Mouse (Mus musculus): ENCODE results near the gene Gm45208. TPM values are rescaled to one million over a fixed set of nuclear protein-coding genes. Genes with fewer than 3 reads are reported as not detected.
A peak's percentile ranks its signal among the peaks of the same experiment; 100 is the strongest.

Gene Gm45208
- total RNA-seq, 1 experiment from 2014 or later: not detected

DNA sequence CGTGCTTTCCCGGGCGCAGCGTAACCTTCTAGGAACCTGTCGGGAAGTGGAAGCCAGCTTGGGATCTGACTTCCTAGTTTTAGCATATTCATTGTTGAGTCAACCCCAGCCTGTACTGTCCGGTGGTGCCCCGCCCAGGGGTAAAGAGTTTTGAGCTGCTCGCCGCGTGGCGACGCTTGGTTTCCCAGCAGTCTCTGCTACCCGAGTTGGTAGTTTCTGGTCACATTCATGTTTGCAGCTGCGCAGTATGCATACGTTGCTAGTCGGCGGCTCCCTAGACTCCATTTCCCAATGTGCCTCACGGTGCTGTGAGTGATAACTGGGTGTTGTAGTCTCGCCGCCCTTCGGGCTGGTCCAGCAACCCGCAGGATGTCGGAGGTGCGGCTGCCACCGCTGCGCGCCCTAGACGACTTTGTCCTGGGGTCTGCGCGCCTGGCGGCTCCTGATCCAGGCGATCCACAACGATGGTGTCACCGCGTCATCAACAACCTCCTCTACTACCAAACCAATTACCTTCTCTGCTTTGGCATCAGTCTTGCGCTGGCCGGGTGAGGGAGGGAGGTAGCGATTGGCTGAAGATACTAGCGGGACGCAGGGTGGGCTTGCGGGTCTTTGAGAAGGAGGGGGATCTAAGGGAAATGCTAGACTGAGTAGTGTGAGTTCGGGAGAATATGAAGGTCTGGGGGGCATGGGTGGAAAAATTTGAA lies 6.3 kb downstream of the Gm45208 start, which contains the start of gene Praf2:
Praf2 (plus strand) TSS at position 225 of the 707 bp plus-strand sequence.
- DNase-seq: peak; percentile 71

DNA sequence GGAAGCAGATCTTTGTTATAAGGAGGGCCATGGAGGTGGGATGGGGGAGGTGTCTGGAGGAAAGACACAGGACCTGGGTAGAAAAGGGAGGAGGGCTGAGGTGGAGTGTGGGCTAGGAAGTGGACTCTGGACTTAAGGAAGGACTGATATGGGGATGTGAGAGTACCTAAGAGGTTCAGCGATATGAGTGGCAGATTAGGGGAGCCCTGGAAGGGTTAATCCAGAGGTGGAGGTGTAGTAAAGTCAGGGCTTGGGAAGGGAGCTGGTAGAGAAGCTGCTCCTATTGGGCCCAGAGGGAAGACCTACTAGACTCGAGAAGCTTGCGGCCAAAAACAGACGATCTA lies 6.8 kb downstream of the Gm45208 start:
- DNase-seq: no peak

DNA sequence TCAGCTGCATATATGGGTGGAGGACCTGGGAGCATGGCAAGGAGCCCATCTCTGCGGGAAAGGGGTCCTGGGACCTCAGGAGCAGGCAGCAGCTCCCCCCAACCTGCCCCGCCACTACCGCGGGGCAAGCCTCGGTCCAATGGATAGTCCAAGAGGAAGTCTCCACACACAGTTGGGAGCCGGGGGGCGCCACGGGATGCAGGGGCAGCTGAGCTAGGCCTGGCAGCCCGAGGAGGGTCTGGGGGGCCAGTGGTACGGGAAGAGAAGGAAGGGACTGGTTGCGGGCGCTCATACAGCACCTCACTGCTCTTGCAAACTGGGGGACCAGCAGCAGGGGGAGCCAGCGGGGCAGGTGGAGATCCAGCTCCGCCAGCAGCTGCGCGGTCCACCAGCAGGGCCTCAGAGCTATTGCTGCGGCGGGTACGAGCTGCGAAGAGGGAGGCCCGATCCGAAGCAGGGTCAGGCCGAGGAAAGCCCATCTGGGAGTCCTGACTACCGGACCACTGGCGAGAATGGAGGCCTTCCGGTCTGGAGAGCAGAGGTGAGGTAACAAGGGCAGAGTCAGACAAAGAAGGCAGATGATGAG lies 11.6 kb downstream of the Gm45208 start:
- peak; percentile 71 for DNase-seq

DNA sequence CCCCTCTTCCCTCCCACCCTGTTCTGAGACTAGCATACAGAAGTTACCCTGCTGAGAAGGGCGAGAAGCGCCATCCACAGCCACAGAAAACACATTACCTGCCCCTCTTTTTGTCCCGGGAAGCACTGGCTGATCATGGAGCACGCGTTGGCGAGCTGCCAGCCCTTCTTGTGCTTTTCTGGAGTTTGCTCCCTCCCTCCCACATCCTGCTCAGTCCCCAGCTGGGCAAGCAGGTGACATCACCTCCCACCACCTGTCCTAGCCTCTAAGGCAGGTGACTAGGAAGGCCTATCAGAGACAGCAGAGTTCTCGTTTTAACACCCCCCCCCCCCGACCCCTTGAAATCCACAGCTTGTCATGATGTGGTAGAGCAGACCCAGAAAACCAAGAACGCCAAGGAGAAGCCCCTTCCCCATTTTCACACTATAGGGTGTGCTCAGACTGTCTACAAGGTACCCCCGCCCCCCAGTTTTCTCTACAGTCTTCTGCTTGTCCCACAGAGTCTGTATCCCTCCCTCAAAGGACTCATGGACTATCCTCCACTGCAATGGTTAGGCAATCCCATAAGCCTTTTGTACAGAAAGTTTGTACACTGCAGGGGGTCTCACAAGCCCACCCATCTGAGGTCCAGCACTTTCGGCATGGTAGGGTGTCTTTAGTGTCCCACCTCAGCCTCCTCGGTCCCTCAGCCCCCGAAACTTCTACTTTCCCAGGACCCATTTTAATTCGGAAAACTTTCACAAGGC lies 17.5 kb downstream of the Gm45208 start:
- DNase-seq: no peak

DNA sequence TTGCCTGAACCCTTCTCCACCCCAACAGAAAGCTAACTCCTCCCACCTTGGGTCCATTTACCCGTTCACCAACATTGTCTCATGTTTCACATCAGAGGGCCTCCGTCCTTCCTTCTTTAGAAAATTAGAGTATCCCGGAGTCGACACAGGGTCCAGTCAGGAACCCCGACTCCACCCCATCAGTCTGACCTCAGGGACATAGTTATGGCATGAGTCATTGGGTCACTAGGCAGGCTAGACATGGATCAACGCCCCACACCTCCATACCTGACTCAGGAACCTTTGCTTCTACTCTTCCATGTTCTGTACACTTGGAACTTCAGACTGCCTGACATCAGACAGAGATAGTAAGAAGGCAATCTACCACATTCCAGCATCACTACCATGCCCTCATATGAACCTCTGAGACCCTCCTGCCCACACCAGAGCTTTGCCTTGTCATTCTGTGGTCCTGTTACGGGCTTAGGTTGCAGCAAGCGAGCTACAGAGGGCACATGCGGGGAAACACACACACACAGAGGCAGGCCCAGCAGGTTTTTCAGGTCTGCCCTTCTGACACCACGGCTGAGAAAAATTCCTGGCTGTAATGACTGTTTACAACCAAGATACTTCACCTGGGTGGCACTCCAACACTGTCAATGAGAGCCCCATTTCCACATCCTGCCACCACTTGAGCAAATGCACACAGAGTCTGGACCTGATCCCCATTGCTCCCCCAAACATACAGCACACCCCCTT lies 18.2 kb downstream of the Gm45208 start:
- DNase-seq: no peak

DNA sequence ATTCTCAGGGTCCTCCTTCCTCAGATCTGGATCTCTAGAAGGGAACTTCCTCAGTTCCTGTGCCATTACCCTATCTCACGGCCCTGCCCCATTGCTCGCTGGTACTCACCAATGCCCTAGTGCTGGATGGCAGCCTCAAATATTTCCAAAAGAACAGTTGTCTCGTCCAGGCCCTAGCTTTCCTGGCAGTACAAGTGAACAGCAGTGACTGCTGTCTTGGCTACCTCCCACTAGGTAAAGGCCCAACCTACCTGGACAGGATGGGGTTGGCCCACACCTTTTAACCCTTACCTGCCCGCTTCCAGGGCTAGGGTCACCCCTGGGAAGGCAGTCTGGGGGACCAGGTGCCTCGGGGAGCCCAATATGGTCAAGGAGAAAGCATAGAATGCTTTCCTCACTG lies 19.1 kb downstream of the Gm45208 start:
- DNase-seq: no peak

DNA sequence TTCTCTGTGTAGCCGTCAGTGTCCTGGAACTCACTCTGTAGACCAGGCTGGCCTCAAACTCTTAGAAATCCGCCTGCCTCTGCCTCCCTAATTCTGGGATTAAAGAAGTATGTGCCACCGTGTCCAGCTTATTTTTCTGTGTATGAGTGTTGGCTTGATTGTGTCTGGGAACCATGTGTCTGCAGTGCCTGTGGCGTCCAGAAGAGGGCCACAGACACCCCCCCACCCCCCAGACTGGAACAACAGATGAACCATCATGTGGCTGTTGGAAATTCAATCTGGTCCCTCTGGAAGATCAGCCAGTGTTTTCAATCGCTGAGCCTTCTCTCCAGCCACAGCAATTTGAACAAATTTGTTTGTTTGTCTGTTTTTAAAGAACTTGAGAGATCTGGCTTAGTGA lies 21.4 kb downstream of the Gm45208 start:
- DNase-seq: no peak

DNA sequence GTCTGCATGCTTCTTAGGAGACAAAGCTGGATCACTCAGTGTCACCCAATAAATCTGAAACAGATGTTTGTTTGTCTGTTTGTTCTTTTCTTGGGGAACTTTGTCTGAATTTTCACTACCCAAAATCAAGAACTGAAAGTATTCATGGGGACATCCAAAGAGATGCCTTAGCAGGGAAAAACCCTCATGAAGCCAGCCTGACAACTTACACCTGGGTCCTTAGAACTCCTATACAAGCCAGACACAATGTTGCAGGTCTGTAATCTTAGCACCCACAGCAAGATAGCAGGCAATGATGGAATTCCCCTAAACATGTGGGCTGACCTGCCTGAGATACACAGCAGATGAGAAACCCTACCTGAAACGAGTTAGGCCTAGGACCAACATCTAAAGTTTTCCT lies 22.9 kb downstream of the Gm45208 start:
- no peak for DNase-seq

DNA sequence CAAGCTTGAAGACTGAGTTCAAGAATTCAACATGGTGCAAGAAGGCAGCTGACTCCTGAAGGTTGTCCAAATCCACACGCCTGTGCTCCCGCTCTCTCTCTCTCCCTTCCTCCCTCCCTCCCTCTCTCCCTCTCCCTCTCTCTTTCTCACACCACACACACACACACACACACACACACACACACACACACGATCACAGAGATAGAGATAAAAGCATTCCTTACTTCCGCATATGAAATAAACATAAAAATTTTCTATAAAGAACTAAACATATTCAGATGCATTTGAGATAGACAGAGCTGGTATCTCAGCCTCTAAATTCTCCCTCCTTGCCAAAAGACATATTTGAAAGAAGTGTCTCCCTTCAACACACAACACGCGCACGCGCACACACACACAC lies 23.4 kb downstream of the Gm45208 start:
- no peak for DNase-seq

DNA sequence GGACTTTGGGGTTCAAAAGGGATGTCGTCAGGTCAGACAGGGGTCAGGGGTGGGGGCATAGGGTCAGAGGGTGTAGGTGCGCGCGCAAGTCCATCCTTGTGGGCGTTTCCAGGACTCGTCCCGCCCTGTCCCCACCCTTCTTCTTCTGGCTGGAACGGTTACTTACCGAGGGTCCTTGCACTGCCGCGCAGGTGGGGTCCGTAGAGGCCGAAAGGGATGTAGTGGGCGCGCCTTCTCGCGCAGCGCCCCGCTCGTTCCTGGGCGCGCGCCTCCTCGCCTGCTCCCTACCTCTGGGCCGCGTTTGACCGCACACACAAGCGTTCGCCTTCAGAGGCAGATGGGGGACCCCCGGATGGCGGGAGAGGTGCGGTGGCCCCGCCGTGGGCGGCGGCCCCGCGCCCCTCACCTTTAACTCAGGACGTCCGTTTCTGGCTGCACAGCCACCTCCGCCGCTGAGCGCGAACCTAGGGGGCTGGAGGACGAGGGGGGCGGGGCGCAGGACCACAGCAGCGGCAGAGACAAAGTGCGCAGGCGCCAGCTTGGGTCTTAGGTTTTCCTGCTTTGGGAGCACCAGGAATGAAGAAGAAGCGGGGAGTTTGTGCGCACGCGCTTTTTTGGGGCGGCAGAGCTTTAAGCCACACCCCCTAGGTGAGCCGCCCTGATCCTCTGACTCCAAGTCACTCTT lies 28.5 kb downstream of the Gm45208 start, which contains the start of gene Ccdc120:
Ccdc120 (minus strand) TSS at position 474 of the 685 bp plus-strand sequence.
- DNase-seq: peak; percentile 72

DNA sequence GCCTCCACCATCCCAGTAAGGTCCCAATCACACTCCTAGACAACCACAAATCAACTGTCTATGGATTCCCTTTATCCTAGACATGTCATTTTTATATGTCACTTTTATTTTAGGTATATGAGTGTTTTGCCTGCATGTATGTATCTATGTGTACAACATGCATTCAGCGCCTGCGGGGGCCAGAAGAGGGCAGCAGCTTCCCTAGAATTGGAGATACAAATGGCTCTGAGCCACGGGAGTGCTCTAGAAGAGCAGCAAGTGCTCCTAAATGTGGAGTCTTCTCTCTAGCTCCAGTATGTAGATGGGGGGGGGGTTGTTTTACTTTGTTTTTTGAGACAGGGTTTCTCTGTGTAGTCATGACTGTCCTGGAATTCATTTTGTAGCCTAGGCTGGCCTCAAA lies 31.6 kb downstream of the Gm45208 start:
- peak; percentile 14 for DNase-seq

DNA sequence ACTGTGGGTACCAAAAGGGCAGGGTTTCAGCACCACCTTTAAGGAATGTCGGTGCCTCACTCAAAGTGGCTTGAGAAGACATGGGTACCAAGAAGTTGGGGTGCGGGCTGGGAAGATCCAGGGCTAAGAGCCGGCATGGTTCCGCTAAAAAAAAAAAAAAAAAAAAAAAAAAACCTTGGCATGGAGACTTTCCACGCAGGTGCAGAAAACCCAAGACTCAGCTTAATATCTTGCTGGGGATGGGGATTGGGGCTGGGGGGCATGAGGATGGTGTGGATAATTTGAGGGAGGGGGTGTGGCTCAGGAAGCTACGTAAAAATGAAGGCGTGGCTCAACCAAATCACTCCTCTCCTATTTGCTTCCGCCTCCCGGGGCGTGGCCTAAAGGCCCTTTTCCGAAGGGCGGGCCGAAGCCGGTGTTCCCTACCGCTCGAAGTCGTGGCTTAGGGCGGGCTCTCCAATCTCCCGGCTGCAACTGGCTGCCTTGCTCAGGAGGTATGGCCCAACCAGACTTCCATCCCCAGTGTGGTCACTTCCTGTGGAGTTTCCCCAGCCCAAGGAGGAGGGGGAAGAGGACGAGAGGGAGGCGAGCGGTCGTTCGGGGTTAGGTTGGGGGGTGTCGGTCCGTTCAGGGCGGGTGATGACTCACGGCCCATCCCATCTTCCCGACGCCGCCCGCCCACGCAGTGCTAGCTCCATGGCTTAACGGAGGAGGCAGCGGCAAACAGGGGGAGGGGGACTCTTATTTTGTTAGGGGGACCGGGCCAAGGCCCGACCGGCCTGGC lies 40.3 kb downstream of the Gm45208 start, which contains the start of gene Tfe3:
Tfe3 (plus strand) TSS at position 424 of the 784 bp plus-strand sequence.
- peak; percentile 86 for DNase-seq

DNA sequence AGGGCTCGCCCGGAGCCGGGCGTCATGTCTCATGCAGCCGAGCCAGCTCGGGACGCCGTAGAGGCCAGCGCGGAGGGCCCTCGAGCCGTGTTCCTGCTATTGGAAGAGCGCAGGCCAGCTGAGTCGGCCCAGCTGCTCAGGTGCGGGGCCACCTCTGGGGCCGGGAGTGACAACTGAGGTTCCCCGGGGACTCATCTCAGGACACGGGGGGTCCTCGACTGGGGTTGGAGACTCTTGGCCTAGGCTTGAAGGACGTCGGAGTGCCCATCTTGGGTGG lies 40.8 kb downstream of the Gm45208 start:
- no peak for DNase-seq

DNA sequence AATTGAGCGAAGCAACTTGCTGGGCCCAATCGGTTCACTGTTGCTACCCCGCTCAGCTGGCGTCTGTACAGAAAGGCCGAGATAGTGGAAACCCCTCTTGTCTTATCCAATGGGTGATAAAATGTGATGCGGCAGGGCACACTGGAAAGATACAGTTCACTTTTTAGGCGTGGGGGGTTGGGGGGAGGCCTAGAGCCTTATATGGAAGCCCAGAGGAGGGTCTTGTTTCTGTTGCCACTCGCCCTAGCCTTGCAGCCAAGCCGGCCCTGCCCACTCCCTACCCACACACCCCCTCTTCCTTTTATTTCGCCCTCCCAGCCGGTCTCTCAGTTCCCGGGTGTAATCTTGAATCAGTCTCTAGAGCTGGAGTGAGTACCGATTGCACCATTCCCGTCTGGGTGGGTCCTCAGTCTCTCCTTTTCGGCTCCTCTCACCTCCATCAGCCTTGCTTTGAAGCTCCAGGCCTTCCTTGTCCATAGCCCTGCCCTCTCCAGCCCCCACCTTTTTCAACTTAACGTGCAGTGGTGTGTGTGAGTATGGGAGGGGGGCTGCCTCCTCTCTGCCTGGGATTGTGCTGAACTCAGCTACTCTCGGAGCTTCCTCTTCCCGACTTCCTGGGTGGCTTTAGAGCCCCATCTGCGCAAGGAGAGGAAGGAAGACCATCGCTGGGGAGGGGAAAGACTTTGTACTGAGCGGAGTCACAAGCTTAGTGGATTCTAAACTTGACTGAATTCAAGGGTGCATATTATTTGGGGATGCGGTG lies 41.8 kb downstream of the Gm45208 start:
- peak; percentile 9 for DNase-seq

DNA sequence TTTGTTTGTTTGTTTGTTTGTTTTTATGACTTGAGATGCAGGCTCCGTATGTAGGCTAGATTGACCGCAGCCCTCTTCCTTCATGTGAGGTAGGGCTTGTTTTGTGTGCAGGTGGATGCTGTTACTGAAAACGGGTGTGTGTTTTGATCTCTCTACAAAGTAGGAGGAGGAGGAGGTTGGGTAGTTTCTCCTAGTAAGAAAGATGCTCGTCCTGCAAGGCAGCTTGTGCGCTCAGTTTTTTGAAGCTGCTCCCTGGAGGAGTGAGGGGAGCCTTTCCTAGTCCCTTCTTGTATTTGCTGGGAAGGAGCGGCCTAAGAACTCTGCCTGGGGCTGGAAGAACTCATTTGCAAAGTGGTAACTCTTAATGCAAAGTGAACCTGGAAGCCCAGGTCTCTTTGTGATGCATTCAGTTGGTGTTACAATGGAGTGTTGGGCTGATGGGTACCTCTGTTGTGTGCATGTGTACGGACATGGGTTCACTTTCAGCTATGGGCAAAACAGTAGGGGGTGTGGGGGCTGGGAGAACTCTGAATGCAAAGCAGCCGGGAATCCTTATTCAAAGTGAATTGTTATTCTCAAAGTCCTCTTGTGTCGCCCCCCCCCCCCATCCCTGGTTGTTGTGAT lies 42.7 kb downstream of the Gm45208 start:
- no peak for DNase-seq

DNA sequence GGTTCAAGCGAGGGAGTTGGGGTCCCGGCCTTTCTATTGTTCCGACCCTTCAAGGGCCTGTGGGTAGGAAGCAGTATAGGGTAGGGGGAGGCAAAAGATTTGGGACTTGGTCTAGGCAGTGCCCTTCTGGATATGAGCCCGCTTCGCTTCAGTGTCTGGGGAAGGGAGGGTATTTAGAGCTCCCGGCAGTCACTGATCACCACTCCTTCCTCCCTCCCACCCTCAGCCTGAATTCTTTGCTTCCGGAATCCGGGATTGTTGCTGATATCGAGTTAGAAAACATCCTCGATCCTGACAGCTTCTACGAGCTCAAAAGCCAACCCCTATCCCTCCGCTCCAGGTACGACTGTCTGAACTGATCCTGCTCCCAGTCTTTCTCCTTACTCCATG lies 43.2 kb downstream of the Gm45208 start:
- DNase-seq: no peak

DNA sequence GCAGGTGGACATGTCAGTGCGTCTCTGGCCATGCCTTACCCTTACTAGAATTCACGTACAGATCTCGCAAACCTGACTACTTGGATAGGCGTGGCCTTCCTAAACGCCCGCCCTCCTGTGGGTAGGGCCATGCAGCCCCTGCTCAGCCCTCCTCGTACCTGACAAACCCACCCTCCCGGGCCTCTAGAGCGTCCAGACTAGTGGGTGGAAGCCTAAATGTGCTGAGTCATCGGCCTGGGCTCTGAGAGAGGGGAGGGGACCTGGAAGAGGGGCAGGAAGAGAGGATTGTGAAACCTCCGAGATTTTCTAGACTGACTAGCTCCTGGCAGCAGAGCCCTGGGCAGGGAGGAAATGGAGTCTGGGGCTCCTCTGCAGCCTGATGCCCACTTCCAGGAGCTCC lies 43.7 kb downstream of the Gm45208 start:
- peak; percentile 56 for DNase-seq

DNA sequence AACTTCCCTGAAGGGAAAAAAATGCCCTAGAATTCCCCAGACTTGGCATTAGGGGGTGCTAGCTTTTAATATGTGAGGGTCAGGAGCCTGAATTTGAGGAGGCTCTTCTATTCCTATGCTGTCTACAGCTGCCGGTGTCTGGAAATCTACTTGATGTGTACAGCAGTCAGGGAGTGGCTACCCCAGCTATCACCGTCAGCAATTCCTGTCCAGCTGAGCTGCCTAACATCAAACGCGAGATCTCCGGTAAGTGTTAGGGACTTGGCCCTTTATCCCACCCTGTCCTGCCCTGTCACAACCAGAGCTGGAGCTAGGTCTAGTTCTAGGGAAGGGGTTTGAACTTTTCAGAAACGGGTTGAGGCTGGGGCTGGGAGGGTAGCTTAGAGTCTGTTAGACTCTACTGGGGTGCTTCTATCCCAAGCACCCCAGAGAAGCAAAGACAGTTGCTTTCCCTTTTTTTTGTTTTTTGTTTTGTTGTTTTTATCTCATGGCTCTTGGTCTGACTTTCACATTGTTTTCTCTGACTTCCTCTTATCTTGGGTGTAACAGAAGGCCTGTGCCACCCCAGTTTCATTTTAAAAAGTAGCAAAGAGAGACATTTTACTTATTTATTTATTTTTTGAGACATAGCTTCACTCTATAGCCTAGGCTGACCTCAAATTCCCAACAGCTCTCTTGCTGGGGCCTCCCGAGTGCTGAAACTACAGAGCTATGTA lies 47.4 kb downstream of the Gm45208 start:
- DNase-seq: no peak

DNA sequence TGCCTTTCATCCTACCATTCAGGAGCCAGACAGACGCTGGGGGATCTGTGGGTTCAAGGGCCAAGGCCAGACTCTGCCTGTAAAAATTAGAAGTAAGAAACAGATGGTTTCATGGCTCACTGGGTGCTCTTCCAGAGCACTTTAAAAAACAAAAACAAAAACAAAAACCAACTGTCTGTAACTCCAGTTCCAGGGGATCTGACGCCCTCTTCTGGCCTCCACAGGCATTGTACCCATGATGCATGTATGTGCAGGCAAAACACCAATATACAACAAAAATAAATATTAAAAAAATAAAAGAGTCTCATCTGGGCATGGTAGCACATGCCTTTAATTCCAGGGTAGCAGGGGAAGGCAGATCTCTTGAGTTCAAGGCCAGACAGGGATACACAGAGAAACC lies 50.7 kb downstream of the Gm45208 start:
- no peak for DNase-seq
